Mouse (Mus musculus): ENCODE results near the gene Osbpl7. TPM values are rescaled to one million over a fixed set of nuclear protein-coding genes. Genes with fewer than 3 reads are reported as not detected.

Osbpl7 gene
- polyA plus RNA-seq (2014; fragmentation: Nextera tagmentation; extraction: Ambion mirVana): 4.9 and 6.1 TPM in 2 replicates

GRCm38 (mm10) chr11:97050216-97050943, at the start of gene Osbpl7:
Gene Osbpl7, plus strand, starts transcription at chr11:97050628.
- Histone ChIP-seq H3K27me3 (replicated peaks; ENCODE audit: control insufficient read depth, insufficient read depth, low read length) (no peaks in the 10 kb centered on the region), H3K9ac (ENCODE audit: low read depth, low read length) (peak within 1 kb of the TSS; percentile 75), H3K4me2 (peak within 1 kb of the TSS; percentile 94), H3K4me1 (replicated peaks; ENCODE audit: control insufficient read depth, insufficient read depth, low read length) (peaks cover 21% of the 10 kb centered on the region), H3K9me3 (ENCODE audit: control insufficient read depth, low read length) (no peaks in the 10 kb centered on the region), H3K27ac (ENCODE audit: low read depth, low read length) (peak within 1 kb of the TSS; percentile 4), H3K4me3 (ENCODE audit: low read depth, low read length) (peak within 1 kb of the TSS; percentile 67), H3K36me3 (ENCODE audit: control insufficient read depth, insufficient read depth, low read length) (peaks cover 7% of the 10 kb centered on the region)
- DNase-seq (ENCODE audit: low spot score): peak; percentile 77
- whole genome bisulfite sequencing: 4% methylated on average over 18 of the region's 18 CpGs
- ATAC-seq (replicated peaks; ENCODE audit: low FRiP score): peak; percentile 70

DNA sequence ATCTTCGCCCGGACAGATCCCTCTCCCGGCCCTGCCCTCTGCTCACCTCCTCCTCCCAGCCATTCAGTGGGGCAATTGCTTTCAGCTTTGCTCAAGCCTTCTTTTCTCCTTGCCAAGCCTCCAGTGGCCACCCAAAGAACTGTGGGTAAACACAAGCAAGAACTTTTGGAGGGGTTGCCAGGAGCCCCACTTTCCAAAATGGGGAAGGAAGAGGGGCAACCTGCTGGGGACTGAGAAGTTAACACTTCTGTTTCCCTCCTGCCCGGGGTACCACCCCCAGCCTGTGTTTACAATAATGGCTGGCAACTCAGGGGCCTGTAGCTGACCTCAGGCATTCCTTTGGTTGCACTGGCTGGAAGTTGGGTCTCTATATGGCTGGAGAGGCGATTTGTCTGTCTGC, 47.3 kb upstream of the Osbpl7 start:
- DNase-seq (ENCODE audit: low spot score): no peak
- Histone ChIP-seq H3K36me3 (ENCODE audit: control insufficient read depth, insufficient read depth, low read length) (no peaks in the 10 kb centered on the region), H3K4me3 (ENCODE audit: low read depth, low read length) (no peak overlapping the region), H3K9me3 (ENCODE audit: control insufficient read depth, low read length) (no peaks in the 10 kb centered on the region), H3K27ac (ENCODE audit: low read depth, low read length) (no peak overlapping the region), H3K4me1 (replicated peaks; ENCODE audit: control insufficient read depth, insufficient read depth, low read length) (peaks cover 2% of the 10 kb centered on the region; the same call in 1 of the 2 replicates), H3K4me2 (no peak overlapping the region), H3K27me3 (replicated peaks; ENCODE audit: control insufficient read depth, insufficient read depth, low read length) (peaks cover 45% of the 10 kb centered on the region), H3K9ac (ENCODE audit: low read depth, low read length) (no peak overlapping the region)
- 37% methylated on average over 5 of the region's 5 CpGs for WGBS
- no peak for ATAC-seq (replicated peaks; ENCODE audit: low FRiP score)

GRCm38 (mm10) chr11:97007093-97007794, 43.2 kb upstream of the Osbpl7 start:
- no peak for DNase-seq (ENCODE audit: low spot score)
- H3K27ac ChIP-seq (ENCODE audit: low read depth, low read length): no peak overlapping the region
- H3K4me3 ChIP-seq (ENCODE audit: low read depth, low read length): no peak overlapping the region
- no peak for ATAC-seq (replicated peaks; ENCODE audit: low FRiP score)
- no peaks in the 10 kb centered on the region for H3K9me3 ChIP-seq (ENCODE audit: control insufficient read depth, low read length)
- peaks cover 5% of the 10 kb centered on the region for H3K4me1 ChIP-seq (replicated peaks; ENCODE audit: control insufficient read depth, insufficient read depth, low read length)
- no peak overlapping the region for H3K4me2 ChIP-seq
- H3K9ac ChIP-seq (ENCODE audit: low read depth, low read length): no peak overlapping the region
- no peaks in the 10 kb centered on the region for H3K36me3 ChIP-seq (ENCODE audit: control insufficient read depth, insufficient read depth, low read length)
- WGBS: 52% methylated on average over 9 of the region's 9 CpGs
- H3K27me3 ChIP-seq (replicated peaks; ENCODE audit: control insufficient read depth, insufficient read depth, low read length): peaks cover 46% of the 10 kb centered on the region

DNA sequence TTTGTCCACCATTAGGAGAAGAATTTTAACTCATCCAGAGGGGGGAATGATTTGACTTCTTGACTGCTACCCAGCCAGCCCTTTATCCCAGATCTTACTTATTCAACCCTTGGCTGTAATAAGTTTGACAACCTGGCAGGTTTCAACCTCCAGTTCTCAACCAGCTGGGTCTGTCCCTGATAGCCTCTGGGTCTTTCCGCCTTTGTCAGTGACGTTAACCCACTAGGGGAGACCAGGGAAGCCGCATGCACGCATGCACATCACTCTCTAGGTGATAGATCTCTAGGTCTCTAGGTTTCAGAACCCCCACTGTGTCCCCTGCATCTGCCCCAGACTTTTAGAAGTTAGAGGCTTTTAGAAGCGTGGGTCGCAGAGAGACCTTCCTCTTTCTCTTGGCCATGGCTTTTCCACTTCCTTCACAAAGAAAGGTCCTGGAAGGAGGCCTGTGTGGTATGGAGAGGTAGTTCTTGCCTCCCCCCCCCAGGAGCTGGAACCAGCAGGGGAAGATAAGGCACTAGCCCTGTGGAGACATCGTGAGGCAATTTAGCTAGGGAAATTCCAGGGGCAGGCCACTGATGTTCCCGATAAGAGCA, 41.1 kb upstream of the Osbpl7 start:
- Histone ChIP-seq H3K9ac (ENCODE audit: low read depth, low read length) (no peak overlapping the region), H3K4me2 (no peak overlapping the region), H3K4me3 (ENCODE audit: low read depth, low read length) (no peak overlapping the region), H3K9me3 (ENCODE audit: control insufficient read depth, low read length) (no peaks in the 10 kb centered on the region), H3K27ac (ENCODE audit: low read depth, low read length) (no peak overlapping the region), H3K36me3 (ENCODE audit: control insufficient read depth, insufficient read depth, low read length) (no peaks in the 10 kb centered on the region), H3K27me3 (replicated peaks; ENCODE audit: control insufficient read depth, insufficient read depth, low read length) (peaks cover 58% of the 10 kb centered on the region), H3K4me1 (replicated peaks; ENCODE audit: control insufficient read depth, insufficient read depth, low read length) (peaks cover 5% of the 10 kb centered on the region)
- DNase-seq (ENCODE audit: low spot score) (no peak), ATAC-seq (replicated peaks; ENCODE audit: low FRiP score) (no peak)
- WGBS: 22% methylated on average over 8 of the region's 8 CpGs

DNA sequence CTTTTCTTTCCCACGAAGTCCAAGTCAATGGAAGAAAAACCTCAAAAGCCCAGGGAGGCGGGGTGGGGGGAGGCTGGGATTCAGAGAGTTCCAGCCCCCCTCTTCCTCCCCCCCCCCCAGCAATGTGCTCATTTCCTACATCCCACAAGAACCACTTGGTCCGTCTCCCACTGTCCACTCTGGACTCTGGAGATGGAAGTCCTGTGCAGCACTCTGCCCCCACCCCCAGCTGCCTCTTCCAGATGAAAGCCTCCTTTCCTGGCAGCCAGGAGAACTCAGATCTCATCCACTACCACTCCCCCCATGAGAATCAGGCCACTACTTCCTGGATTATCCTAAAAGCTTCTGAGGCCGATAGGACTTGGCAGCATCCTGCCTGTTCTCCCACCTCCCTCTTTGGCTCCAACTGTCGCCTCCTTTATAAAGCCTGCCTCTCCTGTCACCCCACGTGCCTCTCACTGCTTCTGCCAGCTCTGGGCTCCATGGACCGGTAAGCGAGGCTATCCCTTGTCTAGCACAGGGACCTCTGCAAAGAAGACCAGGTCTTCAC, 37.2 kb upstream of the Osbpl7 start, which contains the start of gene Sp6:
Sp6 (plus strand) TSS at position 274 of the 550 bp plus-strand sequence.
- peaks cover 3% of the 10 kb centered on the region; the same call in 1 of the 2 replicates for H3K4me1 ChIP-seq (replicated peaks; ENCODE audit: control insufficient read depth, insufficient read depth, low read length)
- 31% methylated on average over 8 of the region's 8 CpGs for WGBS
- no peaks in the 10 kb centered on the region for H3K36me3 ChIP-seq (ENCODE audit: control insufficient read depth, insufficient read depth, low read length)
- no peak within 1 kb of the TSS for H3K27ac ChIP-seq (ENCODE audit: low read depth, low read length)
- DNase-seq (ENCODE audit: low spot score): no peak
- H3K4me3 ChIP-seq (ENCODE audit: low read depth, low read length): no peak within 1 kb of the TSS
- H3K9me3 ChIP-seq (ENCODE audit: control insufficient read depth, low read length): no peaks in the 10 kb centered on the region
- no peak within 1 kb of the TSS for H3K9ac ChIP-seq (ENCODE audit: low read depth, low read length)
- H3K27me3 ChIP-seq (replicated peaks; ENCODE audit: control insufficient read depth, insufficient read depth, low read length): peaks cover 88% of the 10 kb centered on the region
- no peak for ATAC-seq (replicated peaks; ENCODE audit: low FRiP score)
- H3K4me2 ChIP-seq: no peak within 1 kb of the TSS

GRCm38 (mm10) chr11:97017696-97018582, 32.5 kb upstream of the Osbpl7 start:
- no peak overlapping the region for H3K9ac ChIP-seq (ENCODE audit: low read depth, low read length)
- WGBS: 2% methylated on average over 36 of the region's 36 CpGs

GRCm38 (mm10) chr11:97018583-97019344, 31.7 kb upstream of the Osbpl7 start:
- Histone ChIP-seq H3K27ac (ENCODE audit: low read depth, low read length) (no peak overlapping the region), H3K9me3 (ENCODE audit: control insufficient read depth, low read length) (no peaks in the 10 kb centered on the region), H3K36me3 (ENCODE audit: control insufficient read depth, insufficient read depth, low read length) (no peaks in the 10 kb centered on the region), H3K27me3 (replicated peaks; ENCODE audit: control insufficient read depth, insufficient read depth, low read length) (peaks cover 96% of the 10 kb centered on the region), H3K4me2 (peak overlapping the region; percentile 61), H3K4me3 (ENCODE audit: low read depth, low read length) (peak overlapping the region; percentile 31), H3K4me1 (replicated peaks; ENCODE audit: control insufficient read depth, insufficient read depth, low read length) (peaks cover 10% of the 10 kb centered on the region), H3K9ac (ENCODE audit: low read depth, low read length) (no peak overlapping the region)
- ATAC-seq (replicated peaks; ENCODE audit: low FRiP score) (no peak), DNase-seq (ENCODE audit: low spot score) (no peak)
- WGBS: 2% methylated on average over 60 of the region's 68 CpGs

More at GRCm38 (mm10) chr11:97017696-97018582, 32.5 kb upstream of the Osbpl7 start:
- Histone ChIP-seq H3K9me3 (ENCODE audit: control insufficient read depth, low read length) (no peaks in the 10 kb centered on the region), H3K27me3 (replicated peaks; ENCODE audit: control insufficient read depth, insufficient read depth, low read length) (peaks cover 95% of the 10 kb centered on the region), H3K4me3 (ENCODE audit: low read depth, low read length) (peak overlapping the region; percentile 31), H3K4me1 (replicated peaks; ENCODE audit: control insufficient read depth, insufficient read depth, low read length) (peaks cover 10% of the 10 kb centered on the region), H3K4me2 (peak overlapping the region; percentile 61), H3K27ac (ENCODE audit: low read depth, low read length) (no peak overlapping the region), H3K36me3 (ENCODE audit: control insufficient read depth, insufficient read depth, low read length) (no peaks in the 10 kb centered on the region)
- no peak for DNase-seq (ENCODE audit: low spot score)
- ATAC-seq (replicated peaks; ENCODE audit: low FRiP score): no peak
